Mouse (Mus musculus): ENCODE data around the gene Rps7. TPM values are rescaled to one million over a fixed set of nuclear protein-coding genes. Genes with fewer than 3 reads are reported as not detected.

Gene Rps7
- 20.4 and 24.6 TPM in 2 replicates for polyA plus RNA-seq (2012)

DNA sequence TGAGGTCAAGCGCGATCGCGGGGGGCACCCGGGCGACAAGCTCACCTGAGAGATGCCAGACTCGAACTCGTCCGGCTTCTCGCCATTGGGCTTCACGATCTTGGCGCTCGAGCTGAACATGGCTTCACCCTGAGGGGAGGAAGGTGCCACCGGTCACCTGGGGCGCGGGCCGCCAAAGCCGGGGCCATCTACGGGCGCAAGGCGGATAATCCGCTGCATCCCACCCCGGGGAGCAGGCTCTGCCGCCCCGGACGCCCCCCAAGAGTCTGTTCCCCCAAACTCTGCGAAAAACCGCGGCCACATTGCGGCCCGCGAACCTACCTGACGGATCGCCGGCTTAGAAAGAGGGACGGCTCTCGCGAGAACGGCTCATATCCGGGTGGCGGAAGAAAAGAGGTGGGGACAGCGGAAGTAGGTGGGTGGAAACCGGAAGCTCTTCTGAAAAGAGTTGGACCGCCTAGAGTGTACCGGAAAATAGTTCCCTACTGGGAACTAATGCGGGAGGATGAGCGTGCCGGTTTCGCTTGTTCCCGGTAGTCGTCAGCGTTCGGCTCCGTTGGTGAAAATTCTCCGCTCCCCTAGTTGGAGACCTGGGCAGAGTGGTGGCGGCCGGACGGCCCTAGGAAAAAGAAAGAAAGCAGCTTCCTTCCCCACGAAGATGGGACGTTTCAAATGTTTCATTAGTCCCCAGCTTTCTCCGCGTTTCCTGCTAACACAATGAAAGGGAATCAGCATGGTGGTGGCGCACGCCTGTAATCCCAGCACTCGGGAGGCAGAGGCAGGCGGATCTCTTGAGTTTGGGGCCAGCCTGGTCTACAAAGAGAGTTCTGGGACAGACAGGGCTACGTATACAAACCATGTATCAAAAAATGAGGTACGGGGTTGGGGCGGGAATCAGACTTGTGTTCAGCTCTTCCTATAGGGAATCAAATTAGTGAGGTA is at the start of gene Rps7:
Rps7 (minus strand) TSS at position 419 of the 942 bp plus-strand sequence.
- TF ChIP-seq TAL1 (IDR thresholded peaks at IDR 0.05; ENCODE audit: low read length) (no peak), GATA1 (IDR thresholded peaks at IDR 0.05; ENCODE audit: low read length) (no peak)
- Histone ChIP-seq H3K4me3 (replicated peaks) (peak within 1 kb of the TSS; percentile 85), H3K27me3 (ENCODE audit: control insufficient read depth) (no peaks in the 10 kb centered on the region), H3K9me3 (ENCODE audit: control insufficient read depth, low read length) (no peaks in the 10 kb centered on the region), H3K4me1 (ENCODE audit: control insufficient read depth) (peaks cover 30% of the 10 kb centered on the region), H3K36me3 (ENCODE audit: control insufficient read depth) (peaks cover 40% of the 10 kb centered on the region)

DNA sequence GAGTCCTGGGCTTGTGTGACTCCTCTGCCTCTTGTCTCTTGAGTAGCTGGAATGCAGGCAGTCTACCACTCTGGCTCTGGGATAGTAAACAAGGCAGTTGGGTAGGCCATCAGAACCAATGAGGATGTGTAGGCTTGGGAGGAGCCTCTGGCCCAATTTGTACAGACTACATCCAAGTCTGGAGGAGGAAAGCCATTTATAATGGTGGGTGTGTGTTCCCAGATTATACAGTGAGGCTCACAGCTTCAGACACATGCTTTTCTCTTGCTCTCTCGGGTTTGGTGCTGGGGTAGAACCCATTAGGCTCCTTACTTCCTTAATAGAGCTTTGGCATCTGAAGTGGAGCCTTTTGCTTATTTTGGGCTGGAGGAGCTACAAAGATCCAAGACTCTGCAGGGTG is 48.9 kb upstream of the Rps7 start:
- Histone ChIP-seq H3K4me3 (replicated peaks) (no peak overlapping the region), H3K36me3 (ENCODE audit: control insufficient read depth) (peaks cover 17% of the 10 kb centered on the region), H3K9me3 (ENCODE audit: control insufficient read depth, low read length) (no peaks in the 10 kb centered on the region), H3K4me1 (ENCODE audit: control insufficient read depth) (no peaks in the 10 kb centered on the region), H3K27me3 (ENCODE audit: control insufficient read depth) (no peaks in the 10 kb centered on the region)
- TF ChIP-seq GATA1 (IDR thresholded peaks at IDR 0.05; ENCODE audit: low read length) = no peak
- TF ChIP-seq TAL1 (IDR thresholded peaks at IDR 0.05; ENCODE audit: low read length) = no peak

DNA sequence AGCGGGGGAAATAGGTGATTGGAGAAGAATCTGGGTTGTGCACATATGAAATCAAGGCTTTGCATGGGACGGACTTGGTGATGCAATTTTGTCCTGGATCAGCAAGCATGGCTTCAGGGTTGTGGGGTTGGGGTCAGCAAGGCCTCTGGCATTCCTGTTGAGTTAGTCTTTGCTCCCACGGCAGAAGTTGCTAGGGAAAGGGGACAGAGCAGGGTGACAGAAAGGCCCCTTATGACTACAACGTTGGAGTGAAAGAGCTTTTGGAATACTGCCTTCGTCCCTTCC is 40.1 kb upstream of the Rps7 start:
- H3K27me3 ChIP-seq (ENCODE audit: control insufficient read depth) = no peaks in the 10 kb centered on the region
- H3K4me3 ChIP-seq (replicated peaks) = peak overlapping the region; percentile 71
- H3K9me3 ChIP-seq (ENCODE audit: control insufficient read depth, low read length) = no peaks in the 10 kb centered on the region
- H3K36me3 ChIP-seq (ENCODE audit: control insufficient read depth) = peaks cover 15% of the 10 kb centered on the region
- no peak for TF ChIP-seq TAL1 (IDR thresholded peaks at IDR 0.05; ENCODE audit: low read length)
- no peak for TF ChIP-seq GATA1 (IDR thresholded peaks at IDR 0.05; ENCODE audit: low read length)
- H3K4me1 ChIP-seq (ENCODE audit: control insufficient read depth) = peaks cover 18% of the 10 kb centered on the region

DNA sequence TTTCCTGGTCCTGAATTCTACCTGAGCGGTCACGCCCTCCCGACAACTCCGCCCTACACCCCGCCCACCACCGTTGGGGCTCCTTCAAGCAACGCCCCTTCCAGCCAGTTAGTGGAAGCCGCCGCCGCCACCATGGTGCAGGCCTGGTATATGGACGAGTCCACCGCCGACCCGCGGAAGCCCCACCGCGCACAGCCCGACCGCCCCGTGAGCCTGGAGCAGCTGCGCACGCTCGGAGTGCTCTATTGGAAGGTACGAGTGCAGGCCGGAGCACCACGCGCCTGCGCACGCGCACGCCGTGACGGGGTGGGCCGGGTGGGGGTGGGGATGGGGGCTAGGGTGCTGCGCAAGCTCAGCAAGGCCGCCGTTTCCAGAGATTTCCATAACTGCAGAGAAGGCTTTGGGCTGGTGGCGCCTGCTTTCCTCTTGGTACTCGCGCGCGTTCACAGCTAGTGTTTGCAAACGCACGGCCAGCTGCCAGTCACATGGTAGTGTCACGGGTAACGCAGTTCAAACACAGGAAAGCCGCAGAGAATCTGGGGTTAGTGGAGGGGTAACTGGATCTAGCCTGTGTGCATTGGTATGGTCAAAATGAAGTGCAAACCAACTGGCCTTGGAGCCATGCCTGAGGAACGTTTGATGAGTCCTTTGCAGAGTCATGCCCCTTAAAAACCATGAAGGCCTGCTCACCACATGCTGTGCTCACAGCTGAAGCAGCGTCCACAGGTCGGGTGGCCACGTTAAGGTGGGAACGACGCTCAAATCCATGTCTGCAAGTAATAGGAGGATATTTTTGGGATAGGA is 39.6 kb upstream of the Rps7 start, which contains the start of gene Adi1:
Adi1 (plus strand) TSS at position 111 of the 804 bp plus-strand sequence.
- Histone ChIP-seq H3K27me3 (ENCODE audit: control insufficient read depth) (no peaks in the 10 kb centered on the region), H3K36me3 (ENCODE audit: control insufficient read depth) (peaks cover 11% of the 10 kb centered on the region), H3K4me1 (ENCODE audit: control insufficient read depth) (peaks cover 18% of the 10 kb centered on the region), H3K4me3 (replicated peaks) (peak within 1 kb of the TSS; percentile 71), H3K9me3 (ENCODE audit: control insufficient read depth, low read length) (no peaks in the 10 kb centered on the region)
- no peak for TF ChIP-seq GATA1 (IDR thresholded peaks at IDR 0.05; ENCODE audit: low read length)
- no peak for TF ChIP-seq TAL1 (IDR thresholded peaks at IDR 0.05; ENCODE audit: low read length)

DNA sequence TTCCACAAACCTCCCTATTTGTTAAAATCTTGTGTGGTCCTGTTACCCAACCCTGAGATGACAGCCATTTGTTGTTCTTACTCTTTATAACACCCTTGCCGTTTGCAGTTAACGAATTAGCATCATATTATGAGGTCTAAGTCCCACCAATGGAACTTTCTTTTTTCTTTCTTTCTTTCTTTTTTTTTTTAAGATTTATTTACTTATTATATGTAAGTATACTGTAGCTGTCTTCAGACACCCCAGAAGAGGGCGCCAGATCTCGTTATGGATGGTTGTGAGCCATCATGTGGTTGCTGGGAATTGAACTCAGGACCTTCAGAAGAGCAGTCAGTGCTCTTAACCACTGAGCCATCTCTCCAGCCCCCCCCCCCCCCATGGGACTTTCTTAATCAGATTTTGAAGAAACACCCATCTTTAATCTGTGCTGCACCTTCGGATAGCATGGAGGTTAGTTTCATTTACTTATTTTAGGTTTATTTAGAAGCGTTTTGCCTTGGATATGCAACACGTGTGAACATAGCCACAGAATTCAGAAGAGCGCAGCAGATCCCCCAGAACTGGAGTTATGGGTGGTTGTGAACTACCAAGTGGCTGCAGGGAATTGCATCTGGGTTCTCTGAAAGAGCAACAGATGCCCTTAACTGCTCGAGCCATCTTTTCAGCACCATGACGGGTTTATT is 38.4 kb upstream of the Rps7 start:
- H3K36me3 ChIP-seq (ENCODE audit: control insufficient read depth) = peaks cover 6% of the 10 kb centered on the region
- peak overlapping the region; percentile 71 for H3K4me3 ChIP-seq (replicated peaks)
- TF ChIP-seq TAL1 (IDR thresholded peaks at IDR 0.05; ENCODE audit: low read length) (no peak), GATA1 (IDR thresholded peaks at IDR 0.05; ENCODE audit: low read length) (no peak)

DNA sequence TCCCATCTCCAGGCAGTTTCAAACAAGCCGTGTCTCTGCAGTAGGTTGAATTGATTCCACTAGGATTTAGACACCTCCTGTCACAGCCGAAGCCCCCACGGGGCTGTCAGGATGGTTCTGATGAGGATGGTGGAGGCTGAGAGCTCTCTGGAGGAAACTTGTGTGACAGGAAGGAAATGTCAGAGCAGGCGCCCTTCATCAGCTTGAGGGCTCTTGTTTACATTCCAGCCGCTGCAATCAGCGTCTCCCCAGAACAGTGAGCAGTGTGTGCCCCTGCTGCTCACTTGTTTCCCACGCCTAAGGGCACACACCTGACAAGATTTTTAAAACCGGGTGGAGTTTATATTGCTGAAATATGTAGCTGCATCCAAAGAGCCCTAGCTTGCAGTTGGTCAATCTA is 31.5 kb upstream of the Rps7 start:
- H3K9me3 ChIP-seq (ENCODE audit: control insufficient read depth, low read length) = no peaks in the 10 kb centered on the region
- H3K36me3 ChIP-seq (ENCODE audit: control insufficient read depth) = no peaks in the 10 kb centered on the region
- H3K4me3 ChIP-seq (replicated peaks) = no peak overlapping the region
- TF ChIP-seq TAL1 (IDR thresholded peaks at IDR 0.05; ENCODE audit: low read length) (no peak), GATA1 (IDR thresholded peaks at IDR 0.05; ENCODE audit: low read length) (no peak)
- no peaks in the 10 kb centered on the region for H3K4me1 ChIP-seq (ENCODE audit: control insufficient read depth)
- no peaks in the 10 kb centered on the region for H3K27me3 ChIP-seq (ENCODE audit: control insufficient read depth)

More for the DNA sequence above, 38.4 kb upstream of the Rps7 start:
- Histone ChIP-seq H3K4me1 (ENCODE audit: control insufficient read depth) (peaks cover 18% of the 10 kb centered on the region), H3K27me3 (ENCODE audit: control insufficient read depth) (no peaks in the 10 kb centered on the region), H3K9me3 (ENCODE audit: control insufficient read depth, low read length) (no peaks in the 10 kb centered on the region)

DNA sequence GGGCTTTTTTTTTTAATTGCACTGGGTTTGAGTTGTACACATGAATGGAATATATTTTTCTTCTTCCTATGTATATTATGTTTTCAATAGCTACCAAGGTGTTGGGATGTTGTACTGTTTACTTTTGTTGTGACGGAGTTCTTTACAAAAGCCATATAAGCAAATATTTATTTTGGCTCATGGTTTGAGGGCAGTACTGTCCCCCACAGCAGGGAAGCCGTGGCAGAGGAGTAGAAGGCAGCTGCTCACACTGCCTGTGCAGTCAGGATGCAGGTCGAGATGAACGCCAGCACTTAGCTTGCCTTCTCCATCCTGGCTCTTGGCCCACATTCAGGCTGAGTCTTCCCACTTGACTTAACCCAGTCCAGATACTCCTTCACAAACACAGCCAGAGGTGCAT is 31.0 kb upstream of the Rps7 start:
- Histone ChIP-seq H3K27me3 (ENCODE audit: control insufficient read depth) (no peaks in the 10 kb centered on the region), H3K9me3 (ENCODE audit: control insufficient read depth, low read length) (no peaks in the 10 kb centered on the region), H3K36me3 (ENCODE audit: control insufficient read depth) (no peaks in the 10 kb centered on the region), H3K4me3 (replicated peaks) (no peak overlapping the region), H3K4me1 (ENCODE audit: control insufficient read depth) (no peaks in the 10 kb centered on the region)
- no peak for TF ChIP-seq TAL1 (IDR thresholded peaks at IDR 0.05; ENCODE audit: low read length)

DNA sequence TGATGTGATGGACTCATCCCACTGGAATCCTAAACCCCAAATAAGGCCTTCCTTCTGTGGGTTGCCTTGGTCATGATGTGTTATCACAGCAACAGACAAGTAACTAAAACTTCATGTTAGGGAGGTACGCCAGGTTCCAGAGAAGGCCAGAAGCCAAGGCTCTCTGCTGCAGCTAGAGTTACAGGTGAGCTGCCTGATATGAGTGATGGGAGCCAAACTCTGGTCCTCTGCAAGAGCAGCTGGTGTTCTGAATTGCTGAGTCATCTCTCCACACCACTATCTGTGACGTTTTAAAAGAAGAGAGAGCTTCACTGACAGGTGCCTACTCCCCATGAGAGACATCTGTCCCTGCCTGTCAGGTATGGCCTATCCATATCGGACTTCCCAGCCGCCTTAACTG is 26.9 kb upstream of the Rps7 start:
- no peak for TF ChIP-seq GATA1 (IDR thresholded peaks at IDR 0.05; ENCODE audit: low read length)
- no peak for TF ChIP-seq TAL1 (IDR thresholded peaks at IDR 0.05; ENCODE audit: low read length)
- Histone ChIP-seq H3K4me1 (ENCODE audit: control insufficient read depth) (no peaks in the 10 kb centered on the region), H3K4me3 (replicated peaks) (no peak overlapping the region), H3K36me3 (ENCODE audit: control insufficient read depth) (peaks cover 32% of the 10 kb centered on the region), H3K27me3 (ENCODE audit: control insufficient read depth) (no peaks in the 10 kb centered on the region), H3K9me3 (ENCODE audit: control insufficient read depth, low read length) (no peaks in the 10 kb centered on the region)
